Mouse (Mus musculus) left cerebral cortex, postnatal 25 days (tissue): ENCODE results near the gene Tmem156. TPM values are rescaled to one million over a fixed set of nuclear protein-coding genes. Genes with fewer than 3 reads are reported as not detected.

Experiments
- DNase-seq, 2 experiments: peaks; one replicate each; pipeline ENCODE4 v3.0.0; 2022; ENCODE audit warnings: low spot score in 2 of 2, mixed read lengths in 1 of 2
- intact Hi-C: fragments of 180-260 bp; cut with DNase I; formaldehyde crosslinking; loops from one replicate; pipeline ENCODE4 v1.15.1; 2025
- total RNA-seq, 2 experiments: library from RNA; stranded (reverse); gene quantifications; 2 replicates each; pipeline ENCODE4 v1.2.3; 2021

Tmem156 gene
- total RNA-seq, 2 experiments from 2014 or later: 0.46 to 0.71 TPM

GRCm38 (mm10) chr5:65059806-65060205 is 32.1 kb downstream of the Tmem156 start:
- intact Hi-C loops: no loop called here
- DNase-seq: no peak

DNA sequence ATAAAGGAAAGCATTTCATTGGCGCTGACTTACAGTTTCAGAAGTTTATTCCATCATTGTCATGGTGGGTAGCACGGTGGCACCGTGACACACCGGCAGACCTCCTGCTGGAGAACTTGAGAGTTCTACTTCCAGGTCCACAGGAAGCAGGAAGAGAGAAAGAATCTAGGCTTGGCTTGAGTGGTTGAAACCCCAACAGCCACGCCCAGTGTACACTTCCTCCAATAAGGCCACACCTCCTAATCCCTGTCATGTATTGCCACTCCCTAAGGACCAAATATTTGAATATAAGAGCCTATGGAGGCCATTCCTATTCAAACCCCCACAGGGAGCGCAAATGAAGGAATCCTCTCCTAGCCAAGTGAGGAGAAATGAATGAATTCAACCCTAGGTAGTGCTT is 34.3 kb downstream of the Tmem156 start:
- intact Hi-C loops: no loop called here
- no peak for DNase-seq

GRCm38 (mm10) chr5:65051513-65051912 is 40.4 kb downstream of the Tmem156 start:
- no peak for DNase-seq
- intact Hi-C loops: no loop called here

GRCm38 (mm10) chr5:65049880-65050279 is 42.1 kb downstream of the Tmem156 start:
- intact Hi-C loops: no loop called here

GRCm38 (mm10) chr5:65047285-65047855 is 44.6 kb downstream of the Tmem156 start:
- intact Hi-C loops: no loop called here
- no peak for DNase-seq

More at GRCm38 (mm10) chr5:65049880-65050279, 42.1 kb downstream of the Tmem156 start:
- DNase-seq: no peak

DNA sequence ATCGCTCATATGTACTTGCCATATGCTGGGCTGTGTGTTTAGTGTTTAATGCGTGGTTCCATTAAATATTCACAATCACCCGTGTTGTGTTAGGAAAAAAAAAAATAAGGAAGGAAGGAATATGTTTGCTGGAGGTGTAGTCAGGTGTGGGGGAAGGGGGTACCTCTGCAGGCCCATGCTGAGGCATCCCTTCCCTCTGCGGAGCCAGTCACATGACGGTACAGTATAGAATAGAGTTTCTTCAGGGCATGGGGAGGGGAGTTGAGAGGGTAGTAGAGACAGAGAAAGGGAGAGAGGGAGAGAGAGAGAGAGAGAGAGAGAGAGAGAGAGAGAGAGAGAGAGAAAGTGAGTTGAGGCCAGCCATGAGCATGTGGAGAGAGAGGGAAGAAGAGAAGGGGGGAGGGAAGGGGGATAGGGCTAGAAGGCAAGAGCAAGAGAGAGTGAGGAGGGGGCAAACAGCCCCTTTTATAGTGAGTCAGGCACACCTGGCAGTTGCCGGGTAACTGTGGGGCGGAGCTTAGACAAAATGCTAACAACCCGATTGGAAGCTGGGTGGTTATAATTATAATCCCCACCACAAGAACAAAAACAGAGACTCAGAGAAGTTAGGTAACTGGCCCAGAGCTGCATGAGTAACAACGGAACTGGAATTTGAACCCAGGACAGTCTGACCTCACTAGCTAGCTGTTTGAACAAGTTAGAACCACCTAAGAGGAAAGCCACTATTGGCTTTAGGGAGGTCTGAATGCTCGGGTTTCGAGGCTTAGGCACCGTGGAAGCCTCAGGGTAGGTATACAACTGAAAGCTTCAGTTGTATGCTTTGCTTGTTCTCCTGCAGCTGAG is 45.3 kb downstream of the Tmem156 start:
- no peak for DNase-seq
- intact Hi-C loops: no loop called here

DNA sequence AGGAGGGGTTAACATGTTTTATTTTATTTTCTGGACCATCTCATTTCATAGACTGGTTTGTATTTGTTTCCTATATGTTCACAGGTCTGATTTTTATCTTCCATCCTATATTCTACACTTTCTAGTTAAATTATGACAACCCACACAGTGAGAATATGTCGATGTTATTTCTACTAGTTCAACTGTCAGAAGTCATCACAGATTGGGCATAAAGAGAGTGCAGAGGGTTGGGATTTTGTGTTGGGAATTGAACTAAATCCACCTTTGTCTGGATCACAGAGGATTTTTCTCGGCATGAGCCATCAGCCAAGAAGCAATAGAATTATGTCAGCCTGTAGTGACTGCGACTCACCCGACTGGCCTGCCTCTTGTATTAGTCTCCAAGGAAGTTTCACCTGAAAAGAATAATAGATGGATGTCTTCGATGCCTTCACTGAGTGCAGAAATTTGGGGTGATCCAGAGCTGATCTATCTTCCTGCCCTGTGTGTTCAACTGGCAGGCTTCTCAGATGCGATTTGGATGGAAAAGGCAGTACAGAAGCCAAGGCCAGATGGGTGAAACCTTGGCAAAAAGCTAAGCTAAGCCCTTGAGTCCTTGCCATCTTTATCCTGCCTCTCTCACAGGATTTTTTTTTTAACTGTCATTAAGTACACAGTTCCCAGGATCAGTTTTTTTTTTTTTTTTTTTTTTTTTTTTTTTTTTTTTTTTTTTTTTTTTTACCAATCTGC is 46.1 kb downstream of the Tmem156 start:
- no peak for DNase-seq
- intact Hi-C loops: no loop called here

- DNase-seq: no peak
- intact Hi-C loops: no loop called here
These were observed 48.5 kb downstream of the Tmem156 start for GRCm38 (mm10) chr5:65043407-65043895.

DNA sequence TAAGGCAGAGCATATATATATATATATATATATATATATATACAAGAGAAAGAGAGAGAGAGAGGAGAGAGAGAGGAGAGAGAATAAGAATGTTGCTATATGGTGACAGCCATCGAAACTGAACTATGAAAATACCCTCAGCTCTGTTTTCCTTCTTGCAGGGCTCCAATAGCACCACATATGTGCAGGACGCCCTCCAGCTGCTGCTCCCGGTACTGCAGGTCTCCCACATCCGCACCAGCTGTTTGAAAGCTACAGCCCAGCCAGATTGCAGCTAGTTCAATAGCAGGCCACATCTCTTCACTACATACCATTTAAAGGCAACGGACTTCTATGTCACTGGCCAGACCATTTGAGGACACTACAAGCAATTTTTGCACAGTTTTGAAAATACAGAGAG is 51.5 kb downstream of the Tmem156 start:
- no peak for DNase-seq
- intact Hi-C loops: no loop called here

GRCm38 (mm10) chr5:65038811-65039571 is 52.9 kb downstream of the Tmem156 start:
- intact Hi-C loops: no loop called here
- no peak for DNase-seq

DNA sequence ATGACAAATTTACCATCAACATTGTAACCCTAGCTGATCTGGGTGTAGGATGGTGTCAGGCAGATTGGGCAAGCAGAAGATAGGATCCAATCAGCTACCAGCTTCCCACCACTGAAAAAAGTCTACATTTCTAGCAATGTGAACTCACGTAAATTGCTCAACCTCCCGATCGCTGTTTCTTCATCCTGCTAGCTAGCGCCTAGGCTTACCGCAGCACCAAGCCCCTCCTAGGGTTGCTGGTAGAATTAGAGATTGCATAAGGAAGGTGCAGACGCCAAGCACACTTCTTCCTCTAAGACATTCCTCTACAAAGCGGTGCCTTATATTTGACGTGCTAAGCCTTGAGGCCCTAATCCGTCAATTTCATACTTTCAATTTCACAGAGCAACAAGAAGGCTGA is 53.6 kb downstream of the Tmem156 start:
- intact Hi-C loops: no loop called here
- no peak for DNase-seq

DNA sequence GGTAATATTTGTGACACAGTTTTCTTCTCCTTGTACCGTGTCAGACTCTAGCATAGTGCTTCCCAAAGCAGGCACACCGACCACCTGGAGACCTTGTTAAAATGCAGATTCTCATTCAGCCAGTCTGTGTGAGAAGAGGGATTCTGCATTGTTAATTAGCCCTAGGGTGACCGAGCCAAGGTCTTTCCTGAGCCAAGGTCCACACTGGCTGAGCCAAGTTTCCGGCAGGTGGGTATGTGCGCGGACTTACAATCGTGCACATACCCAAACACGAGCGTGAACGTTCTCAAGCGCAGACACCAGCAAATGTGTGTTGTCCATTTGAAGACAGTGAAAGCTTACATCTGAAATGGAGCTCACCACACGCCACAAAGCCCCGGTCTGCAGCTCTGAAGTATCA is 55.3 kb downstream of the Tmem156 start:
- intact Hi-C loops: no loop called here

GRCm38 (mm10) chr5:65028019-65028418 is 63.9 kb downstream of the Tmem156 start:
- intact Hi-C loops: no loop called here
- no peak for DNase-seq

More for the DNA sequence above, 55.3 kb downstream of the Tmem156 start:
- peak in 1 of 2 experiments; percentile 31 for DNase-seq

DNA sequence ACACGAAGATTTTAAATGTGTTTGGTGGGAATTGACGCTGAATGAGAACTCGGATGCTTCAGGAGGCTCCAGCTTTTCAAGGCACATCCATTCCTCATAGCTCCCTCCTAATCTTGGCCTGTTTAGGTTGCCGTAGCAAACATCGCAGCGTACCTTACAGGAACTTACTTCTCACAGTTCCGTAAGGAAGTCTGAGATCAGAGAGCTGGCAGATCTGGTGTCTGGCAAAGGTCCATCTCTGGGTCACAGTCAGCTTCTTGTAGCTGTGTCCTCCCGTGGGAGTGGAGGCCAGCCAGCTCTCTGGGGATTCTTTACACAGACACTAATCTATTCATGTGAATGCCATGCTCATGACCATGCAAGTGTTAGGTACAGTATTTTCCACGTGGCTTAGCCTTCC is 65.2 kb downstream of the Tmem156 start:
- intact Hi-C loops: no loop called here
- DNase-seq: peak in 1 of 2 experiments; percentile 24

GRCm38 (mm10) chr5:65025916-65026315 is 66.0 kb downstream of the Tmem156 start:
- no peak for DNase-seq
- intact Hi-C loops: no loop called here

DNA sequence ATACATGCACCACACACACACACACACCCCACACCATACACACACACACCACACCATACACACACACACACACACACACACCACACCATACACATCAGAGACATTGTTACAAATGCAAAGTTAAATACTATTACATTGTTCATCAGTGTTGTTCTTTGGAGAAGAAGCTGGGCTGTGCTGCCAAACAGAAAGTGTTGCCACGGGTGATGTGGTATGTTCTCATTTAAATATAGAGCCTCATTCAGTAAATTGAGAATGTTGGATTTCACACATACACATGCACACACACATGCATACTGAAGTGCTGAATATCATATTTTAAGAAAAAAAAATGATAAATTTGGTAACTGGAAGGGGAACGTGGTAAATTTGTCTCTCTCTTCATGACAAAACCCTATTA is 67.3 kb downstream of the Tmem156 start:
- DNase-seq: peak in 1 of 2 experiments; percentile 16
- intact Hi-C loops: loop anchor here (5.0 kb wide), 1 partner anchor 173 kb away; the partner anchor contains the start of gene Wdr19

DNA sequence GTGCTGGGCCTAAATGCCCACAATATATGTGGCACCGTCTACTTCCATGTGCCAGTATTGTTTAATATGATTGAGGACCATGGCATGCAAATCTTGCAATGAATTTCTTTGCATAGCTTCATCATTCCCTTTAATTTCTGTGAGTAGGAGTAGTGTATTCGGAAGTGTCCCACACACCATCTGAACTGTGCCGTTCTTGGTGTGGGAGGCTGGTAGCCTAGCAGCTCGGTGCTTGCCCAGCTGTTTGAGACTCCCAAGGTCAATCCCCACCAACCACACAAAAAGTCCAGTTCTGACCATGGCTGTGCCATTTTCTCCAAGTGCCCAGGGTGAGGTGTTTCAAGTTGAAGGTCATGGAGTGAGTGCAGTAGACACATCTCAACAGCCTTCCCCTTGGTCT is 69.9 kb downstream of the Tmem156 start:
- intact Hi-C loops: loop anchor here (5.0 kb wide), 1 partner anchor 175 kb away; the partner anchor contains the start of gene Wdr19
- DNase-seq: peak; percentile 49 to 77

DNA sequence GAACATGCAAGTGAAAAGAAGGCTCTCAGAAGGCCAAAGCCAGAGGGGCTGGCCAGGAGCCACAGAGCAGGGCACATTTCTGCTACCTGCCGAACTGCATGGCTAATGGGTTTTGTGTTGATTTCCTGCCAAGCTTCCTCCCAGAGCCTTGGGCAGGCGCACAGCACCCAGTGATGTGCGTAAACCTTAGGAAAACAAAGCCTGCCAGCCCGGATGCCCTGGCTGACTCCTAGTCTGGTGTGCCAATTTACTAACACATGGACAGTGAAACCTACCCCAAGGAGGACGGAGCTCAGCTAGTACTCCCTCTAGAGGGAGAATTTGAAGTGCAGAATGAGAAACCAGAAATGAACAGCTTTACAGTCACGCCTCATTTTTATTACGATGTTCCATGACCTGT is 72.1 kb downstream of the Tmem156 start:
- DNase-seq: peak in 1 of 2 experiments; percentile 9
- intact Hi-C loops: loop anchor here (5.0 kb wide), 1 partner anchor 177 kb away; the partner anchor contains the start of gene Wdr19

DNA sequence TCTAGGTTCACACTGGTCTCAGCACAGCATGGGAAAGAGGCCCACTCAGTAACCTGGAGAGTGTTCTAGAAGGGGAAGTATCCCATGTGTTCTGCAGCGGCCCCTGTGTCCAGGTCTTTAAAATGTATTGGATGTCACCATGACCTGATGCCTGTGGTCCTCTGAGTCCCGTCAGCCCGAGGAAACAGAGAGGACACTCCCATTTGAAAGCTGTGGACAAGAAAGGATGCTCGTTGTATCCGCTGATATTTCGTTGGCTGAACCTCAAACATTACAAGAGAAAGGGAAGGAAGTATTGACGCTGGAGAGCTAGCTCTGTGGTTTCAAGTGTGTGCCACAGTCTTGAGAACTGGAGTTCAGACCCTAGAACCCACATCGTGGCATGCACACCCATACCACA is 72.8 kb downstream of the Tmem156 start:
- intact Hi-C loops: no loop called here
- no peak for DNase-seq
